Mouse (Mus musculus): Measurements from ENCODE around the gene Pgm1. TPM values are rescaled to one million over a fixed set of nuclear protein-coding genes. Genes with fewer than 3 reads are reported as not detected.

The Pgm1 gene
- polyA plus RNA-seq, 1 experiment from 2014 or later: 78.2 TPM

GRCm38 (mm10) chr4:99969328-99969727 is 40.1 kb downstream of the Pgm1 start:
- H3K4me1 ChIP-seq (ENCODE audit: control insufficient read depth, insufficient read depth, low read length): peaks cover 12% of the 10 kb centered on the region; the same call in 1 of the 2 replicates
- H3K9me3 ChIP-seq (ENCODE audit: control insufficient read depth, low read depth, low read length): no peaks in the 10 kb centered on the region
- 31% methylated on average over 5 of the region's 5 CpGs for WGBS
- H3K27ac ChIP-seq (ENCODE audit: low read length): peak overlapping the region; percentile 83
- H3K4me3 ChIP-seq (ENCODE audit: low read depth, low read length): no peak overlapping the region
- peak; percentile 53; the same call in 1 of the 2 replicates for ATAC-seq (ENCODE audit: insufficient number of reproducible peaks, insufficient read depth, low FRiP score, low read depth)
- no peaks in the 10 kb centered on the region for H3K36me3 ChIP-seq (ENCODE audit: control insufficient read depth, insufficient read depth, low read length)
- no peaks in the 10 kb centered on the region for H3K27me3 ChIP-seq (ENCODE audit: control insufficient read depth, insufficient read depth, low read length)
- H3K4me2 ChIP-seq (replicated peaks; ENCODE audit: low read depth, low read length): no peak overlapping the region
- H3K9ac ChIP-seq (replicated peaks; ENCODE audit: low read depth, low read length): no peak overlapping the region

GRCm38 (mm10) chr4:99970097-99970496 is 40.9 kb downstream of the Pgm1 start:
- no peaks in the 10 kb centered on the region for H3K36me3 ChIP-seq (ENCODE audit: control insufficient read depth, insufficient read depth, low read length)
- no peak overlapping the region for H3K4me2 ChIP-seq (replicated peaks; ENCODE audit: low read depth, low read length)
- ATAC-seq (ENCODE audit: insufficient number of reproducible peaks, insufficient read depth, low FRiP score, low read depth): no peak
- no peaks in the 10 kb centered on the region for H3K9me3 ChIP-seq (ENCODE audit: control insufficient read depth, low read depth, low read length)
- peak overlapping the region; percentile 83 for H3K27ac ChIP-seq (ENCODE audit: low read length)
- no peak overlapping the region for H3K9ac ChIP-seq (replicated peaks; ENCODE audit: low read depth, low read length)
- H3K4me3 ChIP-seq (ENCODE audit: low read depth, low read length): no peak overlapping the region
- H3K4me1 ChIP-seq (ENCODE audit: control insufficient read depth, insufficient read depth, low read length): peaks cover 12% of the 10 kb centered on the region; the same call in 1 of the 2 replicates
- no peaks in the 10 kb centered on the region for H3K27me3 ChIP-seq (ENCODE audit: control insufficient read depth, insufficient read depth, low read length)
- WGBS: 42% methylated on average over 4 of the region's 4 CpGs

DNA sequence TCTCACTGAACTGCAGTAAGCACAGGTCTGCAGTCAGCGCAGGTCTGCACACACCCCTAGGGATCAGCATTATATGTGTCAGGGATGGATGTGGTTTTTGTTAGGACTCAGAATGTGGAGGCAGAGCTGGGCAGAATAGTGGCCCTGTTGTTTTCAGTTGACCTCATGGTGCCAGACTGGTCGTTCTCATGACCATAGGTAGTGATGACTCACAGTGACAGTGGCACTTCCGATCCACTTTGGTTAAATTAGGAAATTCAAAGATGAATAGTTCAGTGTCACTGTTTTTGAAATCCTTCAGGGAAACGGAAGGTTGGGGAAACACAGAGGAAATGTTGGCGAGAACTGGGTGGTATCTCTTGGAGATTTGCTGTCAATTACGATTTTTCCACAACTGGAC is 43.7 kb downstream of the Pgm1 start:
- H3K4me2 ChIP-seq (replicated peaks; ENCODE audit: low read depth, low read length): no peak overlapping the region
- no peaks in the 10 kb centered on the region for H3K9me3 ChIP-seq (ENCODE audit: control insufficient read depth, low read depth, low read length)
- H3K36me3 ChIP-seq (ENCODE audit: control insufficient read depth, insufficient read depth, low read length): no peaks in the 10 kb centered on the region
- H3K4me3 ChIP-seq (ENCODE audit: low read depth, low read length): no peak overlapping the region
- no peak overlapping the region for H3K27ac ChIP-seq (ENCODE audit: low read length)
- peaks cover 12% of the 10 kb centered on the region; the same call in 1 of the 2 replicates for H3K4me1 ChIP-seq (ENCODE audit: control insufficient read depth, insufficient read depth, low read length)
- WGBS: 87% methylated on average over 6 of the region's 6 CpGs
- H3K27me3 ChIP-seq (ENCODE audit: control insufficient read depth, insufficient read depth, low read length): no peaks in the 10 kb centered on the region
- no peak for ATAC-seq (ENCODE audit: insufficient number of reproducible peaks, insufficient read depth, low FRiP score, low read depth)
- no peak overlapping the region for H3K9ac ChIP-seq (replicated peaks; ENCODE audit: low read depth, low read length)

DNA sequence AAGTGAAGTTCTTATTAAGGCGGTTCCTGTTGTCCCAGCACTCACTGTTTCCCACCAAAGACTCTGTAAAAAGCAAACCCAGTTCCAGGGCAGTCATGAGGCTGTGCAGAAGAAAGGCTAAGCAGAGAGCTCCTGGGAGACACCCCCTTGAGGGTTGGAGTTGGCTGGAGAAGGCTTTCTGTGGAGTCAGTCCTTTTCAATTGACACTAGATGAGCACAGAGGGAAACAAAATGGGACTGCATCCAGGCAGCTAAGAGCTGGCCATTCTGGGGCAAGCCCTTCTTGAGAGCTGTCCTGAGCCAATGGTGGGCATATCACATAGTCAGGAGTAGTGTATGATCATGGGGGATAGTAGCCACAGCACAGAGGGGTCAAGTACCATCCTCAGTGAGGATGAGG is 44.7 kb downstream of the Pgm1 start:
- H3K27ac ChIP-seq (ENCODE audit: low read length): no peak overlapping the region
- no peaks in the 10 kb centered on the region for H3K36me3 ChIP-seq (ENCODE audit: control insufficient read depth, insufficient read depth, low read length)
- ATAC-seq (ENCODE audit: insufficient number of reproducible peaks, insufficient read depth, low FRiP score, low read depth): no peak
- no peak overlapping the region for H3K9ac ChIP-seq (replicated peaks; ENCODE audit: low read depth, low read length)
- H3K4me3 ChIP-seq (ENCODE audit: low read depth, low read length): no peak overlapping the region
- WGBS: 97% methylated on average over 1 of the region's 1 CpGs
- no peaks in the 10 kb centered on the region for H3K27me3 ChIP-seq (ENCODE audit: control insufficient read depth, insufficient read depth, low read length)
- no peaks in the 10 kb centered on the region for H3K9me3 ChIP-seq (ENCODE audit: control insufficient read depth, low read depth, low read length)
- H3K4me1 ChIP-seq (ENCODE audit: control insufficient read depth, insufficient read depth, low read length): peaks cover 7% of the 10 kb centered on the region; the same call in 1 of the 2 replicates
- H3K4me2 ChIP-seq (replicated peaks; ENCODE audit: low read depth, low read length): no peak overlapping the region

DNA sequence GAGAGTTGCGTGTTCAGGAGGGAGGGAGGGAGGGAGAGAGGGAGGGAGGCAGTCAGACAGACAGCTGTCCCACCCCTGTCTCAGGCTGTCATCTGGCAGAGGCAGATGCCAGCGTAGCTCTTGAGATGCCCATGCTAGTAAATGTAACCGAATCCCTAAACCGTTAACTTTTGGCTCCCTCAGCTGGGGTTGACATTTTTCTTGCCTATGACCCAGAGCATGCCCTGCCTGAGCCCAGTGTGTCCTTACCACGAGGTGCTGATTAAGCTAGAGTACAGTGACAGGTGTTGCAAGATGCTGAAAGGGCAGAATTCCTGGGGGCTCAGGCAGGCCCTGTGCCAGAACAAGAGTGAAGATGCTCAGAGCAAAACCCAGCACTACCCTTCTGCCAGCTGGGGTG is 45.2 kb downstream of the Pgm1 start:
- Histone ChIP-seq H3K4me2 (replicated peaks; ENCODE audit: low read depth, low read length) (no peak overlapping the region), H3K4me1 (ENCODE audit: control insufficient read depth, insufficient read depth, low read length) (peaks cover 3% of the 10 kb centered on the region; the same call in 1 of the 2 replicates), H3K9me3 (ENCODE audit: control insufficient read depth, low read depth, low read length) (no peaks in the 10 kb centered on the region), H3K4me3 (ENCODE audit: low read depth, low read length) (no peak overlapping the region), H3K36me3 (ENCODE audit: control insufficient read depth, insufficient read depth, low read length) (no peaks in the 10 kb centered on the region), H3K27ac (ENCODE audit: low read length) (no peak overlapping the region), H3K27me3 (ENCODE audit: control insufficient read depth, insufficient read depth, low read length) (no peaks in the 10 kb centered on the region), H3K9ac (replicated peaks; ENCODE audit: low read depth, low read length) (no peak overlapping the region)
- 77% methylated on average over 5 of the region's 5 CpGs for WGBS
- no peak for ATAC-seq (ENCODE audit: insufficient number of reproducible peaks, insufficient read depth, low FRiP score, low read depth)

DNA sequence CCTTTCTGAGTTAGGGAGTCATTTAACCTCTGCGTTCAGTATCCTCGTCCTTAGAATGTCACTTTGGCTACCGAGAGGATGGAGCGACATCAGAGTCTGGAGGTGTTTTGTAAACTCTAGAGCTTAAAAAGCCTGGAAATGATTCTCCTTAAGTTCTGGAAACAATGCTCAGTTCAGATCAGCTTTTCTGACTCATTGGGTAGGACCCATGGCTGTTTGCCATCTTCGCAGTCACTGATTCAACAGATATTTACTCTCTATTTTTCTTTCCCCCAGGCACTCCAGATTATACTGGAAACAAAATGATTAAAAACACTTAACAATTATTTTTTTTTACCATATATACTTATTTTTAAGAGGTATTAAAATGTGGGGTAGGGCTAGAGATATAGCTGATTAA is 50.1 kb downstream of the Pgm1 start:
- Histone ChIP-seq H3K9me3 (ENCODE audit: control insufficient read depth, low read depth, low read length) (no peaks in the 10 kb centered on the region), H3K4me3 (ENCODE audit: low read depth, low read length) (no peak overlapping the region), H3K27ac (ENCODE audit: low read length) (no peak overlapping the region), H3K9ac (replicated peaks; ENCODE audit: low read depth, low read length) (no peak overlapping the region), H3K27me3 (ENCODE audit: control insufficient read depth, insufficient read depth, low read length) (no peaks in the 10 kb centered on the region), H3K36me3 (ENCODE audit: control insufficient read depth, insufficient read depth, low read length) (no peaks in the 10 kb centered on the region; the same call in 1 of the 2 replicates), H3K4me1 (ENCODE audit: control insufficient read depth, insufficient read depth, low read length) (no peaks in the 10 kb centered on the region), H3K4me2 (replicated peaks; ENCODE audit: low read depth, low read length) (no peak overlapping the region)
- 91% methylated on average over 5 of the region's 5 CpGs for WGBS
- no peak for ATAC-seq (ENCODE audit: insufficient number of reproducible peaks, insufficient read depth, low FRiP score, low read depth)

- H3K27ac ChIP-seq (ENCODE audit: low read length): no peak overlapping the region
- H3K36me3 ChIP-seq (ENCODE audit: control insufficient read depth, insufficient read depth, low read length): no peaks in the 10 kb centered on the region; the same call in 1 of the 2 replicates
- no peaks in the 10 kb centered on the region for H3K9me3 ChIP-seq (ENCODE audit: control insufficient read depth, low read depth, low read length)
- no peak overlapping the region for H3K4me2 ChIP-seq (replicated peaks; ENCODE audit: low read depth, low read length)
- 96% methylated on average over 2 of the region's 2 CpGs for WGBS
- ATAC-seq (ENCODE audit: insufficient number of reproducible peaks, insufficient read depth, low FRiP score, low read depth): no peak
- no peaks in the 10 kb centered on the region for H3K27me3 ChIP-seq (ENCODE audit: control insufficient read depth, insufficient read depth, low read length)
- no peaks in the 10 kb centered on the region for H3K4me1 ChIP-seq (ENCODE audit: control insufficient read depth, insufficient read depth, low read length)
- H3K9ac ChIP-seq (replicated peaks; ENCODE audit: low read depth, low read length): no peak overlapping the region
- no peak overlapping the region for H3K4me3 ChIP-seq (ENCODE audit: low read depth, low read length)
Measured at GRCm38 (mm10) chr4:99981216-99981615, 52.0 kb downstream of the Pgm1 start.

GRCm38 (mm10) chr4:99983652-99984368 is 54.6 kb downstream of the Pgm1 start:
- Histone ChIP-seq H3K36me3 (ENCODE audit: control insufficient read depth, insufficient read depth, low read length) (no peaks in the 10 kb centered on the region; the same call in 1 of the 2 replicates), H3K9me3 (ENCODE audit: control insufficient read depth, low read depth, low read length) (no peaks in the 10 kb centered on the region), H3K4me2 (replicated peaks; ENCODE audit: low read depth, low read length) (no peak overlapping the region), H3K9ac (replicated peaks; ENCODE audit: low read depth, low read length) (no peak overlapping the region), H3K4me3 (ENCODE audit: low read depth, low read length) (no peak overlapping the region), H3K27me3 (ENCODE audit: control insufficient read depth, insufficient read depth, low read length) (no peaks in the 10 kb centered on the region), H3K27ac (ENCODE audit: low read length) (no peak overlapping the region), H3K4me1 (ENCODE audit: control insufficient read depth, insufficient read depth, low read length) (no peaks in the 10 kb centered on the region)
- no peak for ATAC-seq (ENCODE audit: insufficient number of reproducible peaks, insufficient read depth, low FRiP score, low read depth)
- 61% methylated on average over 13 of the region's 13 CpGs for WGBS

GRCm38 (mm10) chr4:99984369-99984752 is 55.1 kb downstream of the Pgm1 start:
- Histone ChIP-seq H3K4me2 (replicated peaks; ENCODE audit: low read depth, low read length) (no peak overlapping the region), H3K27ac (ENCODE audit: low read length) (no peak overlapping the region), H3K4me3 (ENCODE audit: low read depth, low read length) (no peak overlapping the region), H3K9me3 (ENCODE audit: control insufficient read depth, low read depth, low read length) (no peaks in the 10 kb centered on the region), H3K36me3 (ENCODE audit: control insufficient read depth, insufficient read depth, low read length) (no peaks in the 10 kb centered on the region; the same call in 1 of the 2 replicates), H3K9ac (replicated peaks; ENCODE audit: low read depth, low read length) (no peak overlapping the region), H3K4me1 (ENCODE audit: control insufficient read depth, insufficient read depth, low read length) (no peaks in the 10 kb centered on the region), H3K27me3 (ENCODE audit: control insufficient read depth, insufficient read depth, low read length) (no peaks in the 10 kb centered on the region)
- ATAC-seq (ENCODE audit: insufficient number of reproducible peaks, insufficient read depth, low FRiP score, low read depth): no peak
- WGBS: 66% methylated on average over 7 of the region's 7 CpGs
